Mouse (Mus musculus) adrenal gland, adult 18-20 months (tissue): ENCODE results near the gene Otub2. TPM values are rescaled to one million over a fixed set of nuclear protein-coding genes. Genes with fewer than 3 reads are reported as not detected.

Experiments
- DNase-seq, 2 experiments: peaks; one replicate each; pipeline ENCODE4 v3.0.0; 2021 to 2022; ENCODE audit warnings: low spot score in 2 of 2
- total RNA-seq, 2 experiments: library from RNA; stranded (reverse); gene quantifications; 1 replicate in 1 of 2; 2 replicates in 1 of 2; pipeline ENCODE4 v1.2.3; 2021

Otub2 gene
- total RNA-seq, 2 experiments from 2014 or later = 2.5 to 3.3 TPM

DNA sequence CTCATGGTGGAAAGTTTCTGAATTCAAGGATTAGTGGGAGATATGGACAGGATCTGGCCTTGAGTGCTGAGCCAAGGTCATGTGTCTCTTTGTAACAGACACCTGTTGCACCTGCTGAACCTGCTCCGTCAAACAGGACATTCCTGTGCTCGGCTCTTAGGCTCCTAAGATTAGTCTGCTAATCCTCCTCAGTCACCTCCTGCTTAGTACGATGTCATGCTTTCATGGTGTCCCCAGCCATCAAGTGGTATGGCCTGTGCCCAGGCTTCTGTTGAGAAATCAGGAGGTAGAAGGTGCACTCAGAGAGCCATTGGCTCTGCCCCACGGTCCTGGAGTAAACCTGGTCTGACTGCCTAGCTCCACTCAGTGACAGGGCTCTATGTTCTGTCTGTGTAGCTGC is 17.6 kb upstream of the Otub2 start:
- DNase-seq = no peak

DNA sequence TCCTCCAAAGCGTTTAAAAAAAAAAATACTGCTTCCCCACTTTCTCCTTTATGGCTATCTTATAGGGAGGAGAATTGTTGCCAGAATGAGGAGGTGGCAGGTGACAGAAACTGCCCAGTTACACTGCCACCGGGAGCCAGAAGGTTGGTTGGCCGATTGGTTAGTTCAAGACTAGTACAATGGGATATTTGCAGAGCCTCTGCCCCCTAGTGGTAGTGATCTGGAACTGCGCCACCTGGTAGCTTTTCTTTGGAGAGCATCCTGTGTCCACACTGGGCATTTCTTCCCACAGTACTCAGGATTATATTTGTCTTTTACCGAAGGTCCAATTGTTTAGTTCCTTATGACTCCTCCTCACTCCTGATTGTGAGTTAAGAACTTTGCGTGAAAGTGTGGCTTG is 16.8 kb upstream of the Otub2 start:
- peak; percentile 52 to 58 for DNase-seq

GRCm38 (mm10) chr12:103373530-103374236 is 14.8 kb upstream of the Otub2 start:
- DNase-seq = no peak

DNA sequence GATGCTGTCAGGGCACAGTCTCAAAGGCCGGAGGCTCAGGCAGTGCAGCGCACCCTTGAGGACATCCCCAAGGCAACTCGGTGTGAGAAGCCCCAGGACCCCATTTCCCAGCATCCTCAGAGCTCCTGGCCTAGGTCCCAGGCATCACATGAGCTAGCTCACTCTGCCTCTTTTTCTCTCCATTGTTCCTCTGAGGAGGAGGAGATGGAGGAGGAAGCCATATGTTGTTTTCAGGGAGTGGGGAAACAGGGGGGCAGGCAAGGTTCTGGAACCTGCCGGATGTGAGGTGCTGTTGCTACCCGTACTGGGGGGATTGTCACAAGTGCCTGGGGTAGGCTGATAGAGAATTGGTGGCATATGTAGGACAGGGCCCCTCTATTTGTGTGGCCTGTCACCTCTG is 12.4 kb upstream of the Otub2 start:
- no peak for DNase-seq

DNA sequence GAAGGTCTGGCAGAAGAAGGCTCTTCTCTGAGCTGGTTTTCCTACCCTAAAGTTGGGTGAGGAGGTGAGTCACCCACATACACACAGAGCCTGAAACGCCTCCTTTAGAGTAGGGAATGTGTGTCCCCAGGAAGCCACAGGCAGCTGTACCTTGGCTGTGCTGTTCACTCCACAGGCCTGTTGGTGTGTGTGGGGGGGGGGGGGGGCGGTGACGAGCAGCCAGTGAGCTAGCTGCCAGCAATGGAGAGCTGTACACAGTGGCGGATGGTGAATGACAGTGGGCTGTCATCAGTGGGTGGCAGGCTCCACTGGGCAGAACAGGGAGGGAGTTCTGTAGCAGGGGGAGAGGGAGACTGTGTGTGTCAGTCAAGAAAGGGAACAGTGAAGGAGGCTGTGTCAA is 11.7 kb upstream of the Otub2 start:
- no peak for DNase-seq

- no peak for DNase-seq
These were observed 8.3 kb upstream of the Otub2 start for GRCm38 (mm10) chr12:103380226-103380625.

DNA sequence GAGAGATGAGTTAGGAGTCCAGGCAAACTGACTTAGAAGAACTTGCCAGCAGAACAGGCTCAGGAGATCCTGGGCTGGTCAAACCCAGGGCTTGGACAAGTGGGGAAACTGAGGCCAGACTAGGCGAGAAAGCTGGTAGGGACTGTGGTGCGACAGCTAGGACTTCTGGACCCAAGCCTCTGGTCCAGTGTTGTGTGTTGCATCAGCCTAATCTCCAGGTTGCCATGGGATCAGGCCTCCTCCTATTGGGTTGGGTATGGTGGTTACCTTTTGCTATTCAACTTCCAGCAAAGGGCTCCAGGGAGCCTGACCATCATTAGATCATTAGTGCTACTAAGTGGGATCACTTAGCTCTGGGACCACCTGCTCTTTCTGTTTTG is 856 bp downstream of the Otub2 start:
- DNase-seq = no peak

DNA sequence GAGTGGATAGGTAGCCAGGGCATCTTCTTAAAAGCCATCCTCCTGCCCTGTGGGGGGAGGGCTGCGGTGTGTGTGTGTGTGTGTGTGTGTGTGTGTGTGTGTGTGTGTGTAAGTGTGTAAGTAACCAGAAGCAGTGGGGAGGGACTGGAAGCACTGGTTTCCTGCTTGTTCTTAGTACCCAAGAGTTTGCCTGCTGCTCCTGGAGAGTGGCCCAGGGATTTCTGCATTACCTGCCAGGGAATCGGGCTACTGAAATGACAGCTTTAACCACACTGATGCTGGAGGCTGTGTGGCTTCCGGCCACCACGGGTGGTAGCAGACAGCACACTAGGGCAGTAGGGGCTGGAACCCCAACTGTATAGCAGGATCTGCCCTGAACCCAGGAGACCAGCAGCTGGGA is 1.5 kb downstream of the Otub2 start:
- DNase-seq = no peak

DNA sequence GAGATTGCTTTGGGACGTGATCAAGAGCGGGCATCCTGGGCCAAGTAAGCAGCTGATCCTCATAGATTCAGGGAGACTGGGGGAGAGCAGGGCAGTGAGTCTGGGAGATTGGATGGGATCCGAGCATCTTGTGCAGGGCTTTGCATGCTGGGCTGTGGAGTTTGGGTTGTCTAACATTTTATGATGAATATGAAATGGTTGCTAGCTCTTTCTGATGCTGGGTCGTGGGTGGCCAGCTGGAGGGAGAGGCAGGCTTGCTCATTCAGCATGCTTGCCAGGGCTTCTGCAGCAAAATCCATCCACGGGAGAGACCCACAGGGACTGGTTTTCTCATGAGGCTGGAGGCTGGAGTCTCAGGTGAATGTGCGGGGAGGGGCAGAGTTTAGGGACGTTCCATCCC is 2.6 kb downstream of the Otub2 start:
- DNase-seq = no peak

- no peak for DNase-seq
These were observed 5.0 kb downstream of the Otub2 start for GRCm38 (mm10) chr12:103393528-103393927.

- no peak for DNase-seq
These were observed 7.2 kb downstream of the Otub2 start for GRCm38 (mm10) chr12:103395486-103396275.

DNA sequence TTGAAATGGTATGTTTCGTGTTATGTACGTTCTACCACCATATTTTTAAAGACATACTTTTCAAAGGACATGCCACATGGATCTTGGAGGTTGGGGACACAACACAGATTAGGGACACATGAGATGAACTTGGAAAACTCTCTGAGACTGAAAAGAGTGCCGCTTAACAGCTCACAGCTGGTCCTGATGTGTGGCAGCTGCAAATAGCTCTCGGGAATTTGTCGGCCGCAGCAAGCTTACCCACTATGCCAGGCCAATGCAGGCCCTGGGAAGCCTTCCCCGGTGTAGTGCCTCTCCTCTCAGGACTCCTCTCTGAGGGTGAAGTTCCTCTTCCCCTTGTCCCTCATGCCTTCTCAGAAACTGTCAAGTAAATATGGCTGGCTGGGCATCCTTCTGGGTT is 8.3 kb downstream of the Otub2 start:
- no peak for DNase-seq

DNA sequence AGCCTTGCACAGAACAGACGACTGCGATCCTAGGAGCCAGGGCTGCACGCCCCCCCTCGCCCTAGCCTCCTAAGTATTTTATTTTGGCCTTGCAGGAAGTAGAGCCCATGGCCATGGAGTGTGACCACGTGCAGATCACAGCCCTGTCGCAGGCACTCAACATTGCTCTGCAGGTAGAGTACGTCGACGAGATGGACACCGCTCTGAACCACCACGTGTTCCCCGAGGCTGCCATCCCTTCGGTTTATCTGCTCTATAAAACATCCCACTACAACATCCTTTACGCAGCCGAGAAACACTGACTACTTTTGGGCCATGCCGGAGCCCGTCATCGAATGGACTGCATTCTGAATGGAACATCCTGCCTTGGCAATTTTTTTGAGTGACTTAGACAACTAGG is 15.6 kb downstream of the Otub2 start:
- no peak for DNase-seq

DNA sequence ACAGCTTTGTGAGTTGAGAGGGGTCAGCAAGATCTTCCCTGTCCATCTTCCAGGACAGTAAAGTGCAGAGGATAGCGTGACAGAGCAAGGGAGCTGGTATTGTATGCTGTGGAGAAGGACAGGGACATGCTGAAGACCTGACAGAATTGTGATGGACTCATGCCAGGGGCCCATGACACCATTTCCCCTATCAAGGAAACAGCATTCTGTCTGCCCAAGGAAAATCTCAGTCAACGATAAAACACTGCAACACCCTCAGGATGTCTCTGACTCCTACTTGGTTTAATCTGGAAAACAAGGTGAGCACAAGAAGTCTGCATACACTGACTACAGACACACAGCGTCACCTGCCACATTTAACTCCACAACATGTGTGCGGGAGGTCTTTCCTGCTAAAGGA is 19.2 kb downstream of the Otub2 start, which contains the start of gene 9330161L09Rik:
TSS of gene 9330161L09Rik (minus strand) at position 101 of the 400 bp plus-strand sequence.
- no peak for DNase-seq

DNA sequence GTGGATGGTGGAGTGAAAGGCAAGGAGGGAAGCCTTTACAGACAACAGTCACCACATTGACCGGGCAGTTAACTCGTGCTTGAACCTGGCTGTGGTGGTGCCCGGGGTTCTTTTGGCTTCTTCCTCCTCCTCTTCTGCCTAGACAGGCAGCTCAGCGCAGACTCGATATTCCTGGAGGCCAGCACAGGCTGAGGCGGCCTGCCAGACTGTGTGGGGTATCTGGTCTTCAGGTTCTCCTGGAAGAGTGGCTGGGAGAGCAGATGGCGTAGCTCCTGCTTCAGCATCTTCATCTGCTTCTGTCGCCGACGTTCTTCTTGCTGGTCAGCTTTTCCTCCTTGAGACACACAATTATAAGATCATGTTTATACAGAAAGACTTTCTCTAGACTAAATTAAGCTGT is 19.7 kb downstream of the Otub2 start:
- no peak for DNase-seq

GRCm38 (mm10) chr12:103425016-103425728 is 36.7 kb downstream of the Otub2 start:
- no peak for DNase-seq

- peak; percentile 89 to 92 for DNase-seq
These were observed 37.4 kb downstream of the Otub2 start, which contains the start of gene Ddx24 for GRCm38 (mm10) chr12:103425729-103426470. Gene Ddx24 (minus strand): TSS chr12:103425830.

DNA sequence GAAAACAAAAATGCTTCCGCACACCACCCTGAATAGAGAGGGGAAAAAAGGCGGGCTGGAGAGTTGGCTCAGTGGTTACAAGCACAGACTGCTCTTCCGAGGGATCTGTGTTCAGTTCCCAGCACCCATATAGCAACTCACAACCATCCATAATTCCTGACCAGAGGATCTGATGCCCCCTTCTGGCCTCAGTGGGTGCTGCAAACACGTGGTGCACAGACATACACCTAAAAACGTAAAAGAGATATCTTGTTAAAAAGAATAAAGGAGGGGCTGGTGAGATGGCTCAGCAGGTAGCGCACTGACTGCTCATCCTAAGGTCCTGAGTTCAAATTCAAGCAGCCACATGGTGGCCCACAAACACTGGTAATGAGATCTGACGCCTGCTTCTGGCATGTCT is 38.2 kb downstream of the Otub2 start:
- no peak for DNase-seq

- DNase-seq = peak in 1 of 2 experiments; percentile 24
These were observed 44.9 kb downstream of the Otub2 start for GRCm38 (mm10) chr12:103433430-103433829.

DNA sequence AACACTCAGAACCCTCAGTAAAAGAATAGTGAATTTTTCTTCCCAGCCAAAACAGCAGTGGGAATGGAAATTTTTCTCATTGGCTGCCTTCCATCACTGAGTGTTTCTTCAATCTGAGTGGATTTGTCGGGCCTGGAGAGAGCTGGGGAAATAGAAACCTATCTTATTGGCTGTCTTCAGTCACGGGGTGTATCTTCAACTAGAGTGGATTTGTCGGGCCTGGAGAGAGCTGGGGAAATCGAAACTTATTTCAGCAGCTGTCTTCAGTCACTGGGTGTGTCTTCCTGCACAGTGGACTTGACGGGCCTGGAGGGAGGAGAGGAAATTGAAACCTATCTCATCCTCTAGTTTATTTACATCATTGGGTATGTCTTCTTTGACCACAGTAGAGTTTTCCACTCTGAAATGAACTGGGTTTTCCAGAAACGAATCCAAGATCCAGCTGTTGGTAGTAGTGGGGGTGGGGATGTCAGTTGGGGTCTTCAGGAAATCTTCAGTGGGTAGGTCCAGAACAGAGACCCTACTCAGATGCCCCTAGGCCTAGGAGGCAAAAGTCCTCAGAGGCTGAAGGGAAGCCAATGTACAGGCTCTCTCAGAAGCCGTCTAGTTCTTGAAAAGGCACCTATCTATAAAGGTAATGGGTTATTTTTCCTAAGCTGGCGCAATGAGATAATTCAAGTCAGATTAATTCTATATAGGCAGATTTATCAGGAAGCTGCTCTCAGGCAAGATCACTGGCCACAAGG is 45.7 kb downstream of the Otub2 start, which contains the start of gene Ifi27:
TSS of gene Ifi27 (plus strand) at position 226 of the 746 bp plus-strand sequence.
- DNase-seq = peak; percentile 66 to 69
